Comparison of ENCODE assay signal across 28 mouse cellular contexts in the genomic region with DNA sequence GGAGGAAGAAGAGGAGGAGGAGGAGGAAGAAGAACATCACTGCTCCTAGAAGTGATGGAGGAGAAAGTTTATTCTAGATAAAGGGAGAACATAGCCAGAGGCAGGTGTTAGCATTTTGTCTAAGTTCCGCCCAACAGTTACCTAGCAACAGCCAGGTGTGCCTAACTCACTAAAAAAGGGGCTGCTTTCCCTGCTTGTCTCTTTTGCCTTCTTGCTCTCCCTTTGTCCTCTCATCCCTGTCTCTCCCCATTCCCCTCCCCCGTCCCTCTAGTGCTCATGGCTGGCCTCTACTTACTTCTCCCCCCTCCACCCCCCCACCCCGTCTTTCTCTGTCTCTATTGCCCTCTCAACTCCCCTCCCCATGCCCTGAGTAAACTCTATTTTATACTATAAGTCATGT. TPM values are rescaled to one million over a fixed set of nuclear protein-coding genes. Genes with fewer than 3 reads are reported as not detected.
DNase-seq lines count a peak whose midpoint lies in the region; ATAC-seq and TF ChIP-seq lines count a peak whose summit lies in the region.
"Had no signal": no experiment of that assay in that cellular context is flagged by ENCODE, and none has a peak within 500 bp of the region (broad histone marks: within the 10 kb centered on the region; RNA-seq: fewer than 3 reads in every experiment).

No protein-coding gene starts in this region.

- no peak overlapping the region for H3K4me3 ChIP-seq in hindbrain, embryonic 10.5 days
- H3K4me3 ChIP-seq in hindbrain, embryonic 12.5 days = no peak overlapping the region
- H3K4me3 ChIP-seq in E14TG2a.4 (replicated peaks; ENCODE audit: low read length) = peak overlapping the region; percentile 72
- H3K4me3 ChIP-seq: erythroblast, embryonic 14.5 days; forebrain, embryonic 12.5 days; gastrocnemius, adult 2 months; heart, embryonic 12.5 days; heart, embryonic 15.5 days had no signal

- no peak for TF ChIP-seq CTCF in E14TG2a.4 (conservative IDR thresholded peaks at IDR 0.05; ENCODE audit: low read length)

- no peak for ATAC-seq in hindbrain, embryonic 12.5 days (ENCODE audit: low FRiP score)
- ATAC-seq: forebrain, embryonic 16.5 days; hindbrain, embryonic 16.5 days; inflammation-experienced regulatory T-cells, adult 6 months; intestine, embryonic 16.5 days had no signal

- H3K4me1 ChIP-seq in hindbrain, embryonic 10.5 days (replicated peaks) = peaks cover 28% of the 10 kb centered on the region
- H3K4me1 ChIP-seq in hindbrain, embryonic 12.5 days = peaks cover 11% of the 10 kb centered on the region
- peaks cover 60% of the 10 kb centered on the region for H3K4me1 ChIP-seq in E14TG2a.4 (replicated peaks; ENCODE audit: low read depth, low read length)

- no peaks in the 10 kb centered on the region for H3K36me3 ChIP-seq in hindbrain, embryonic 10.5 days
- no peaks in the 10 kb centered on the region for H3K36me3 ChIP-seq in hindbrain, embryonic 12.5 days
- no peaks in the 10 kb centered on the region for H3K36me3 ChIP-seq in E14TG2a.4 (ENCODE audit: insufficient read depth, low read length)
- H3K36me3 ChIP-seq: embryonic facial prominence, embryonic 10.5 days; embryonic facial prominence, embryonic 13.5 days; forebrain, embryonic 12.5 days; heart, embryonic 12.5 days; heart, embryonic 15.5 days had no signal

- DNase-seq in hindbrain, embryonic 10.5 days (ENCODE audit: low spot score) = no peak
- DNase-seq in ES-CJ7 (ENCODE audit: low read depth, low spot score) = peak; percentile 73
- DNase-seq in ZHBTc4 (ENCODE audit: low read depth, low spot score) = peak; percentile 52
- no peak for DNase-seq in cerebellum, postnatal 10 days
- DNase-seq in retina, embryonic 14.5 days (ENCODE audit: low spot score) = no peak
- DNase-seq: adrenal gland, adult 2 months; adrenal gland, postnatal 14 days; B cell, adult 2 months; cerebellum, adult 2 months; cerebellum, postnatal 36 days; embryo, embryonic 11 days; gastrocnemius, adult 2 months; gastrocnemius, postnatal 14 days; heart, adult 11 months; heart, postnatal 10 days; heart, postnatal 36 days had no signal

- peak overlapping the region; percentile 40 for H3K27ac ChIP-seq in hindbrain, embryonic 10.5 days
- no peak overlapping the region for H3K27ac ChIP-seq in hindbrain, embryonic 12.5 days
- H3K27ac ChIP-seq: gastrocnemius, adult 2 months; heart, embryonic 15.5 days had no signal

- no peak overlapping the region for H3K4me2 ChIP-seq in hindbrain, embryonic 12.5 days (replicated peaks)

- no peak overlapping the region for H3K9ac ChIP-seq in hindbrain, embryonic 12.5 days
- H3K9ac ChIP-seq: heart, embryonic 12.5 days; heart, embryonic 15.5 days had no signal

- 37% methylated on average over 3 of the region's 3 CpGs for WGBS in hindbrain, embryonic 10.5 days
- whole genome bisulfite sequencing in hindbrain, embryonic 12.5 days = 41% methylated on average over 3 of the region's 3 CpGs

- H3K9me3 ChIP-seq in hindbrain, embryonic 10.5 days = no peaks in the 10 kb centered on the region
- H3K9me3 ChIP-seq in hindbrain, embryonic 12.5 days (replicated peaks) = no peaks in the 10 kb centered on the region
- no peaks in the 10 kb centered on the region for H3K9me3 ChIP-seq in E14TG2a.4 (ENCODE audit: low read length)
- H3K9me3 ChIP-seq: embryonic facial prominence, embryonic 10.5 days; embryonic facial prominence, embryonic 13.5 days; forebrain, embryonic 12.5 days; heart, embryonic 12.5 days; heart, embryonic 15.5 days had no signal

- H3K27me3 ChIP-seq in hindbrain, embryonic 10.5 days (ENCODE audit: insufficient read depth, poor library complexity, severe bottlenecking) = no peaks in the 10 kb centered on the region
- no peaks in the 10 kb centered on the region for H3K27me3 ChIP-seq in hindbrain, embryonic 12.5 days
- no peaks in the 10 kb centered on the region for H3K27me3 ChIP-seq in E14TG2a.4 (ENCODE audit: insufficient read depth, low read length)
- H3K27me3 ChIP-seq: embryonic facial prominence, embryonic 13.5 days; forebrain, embryonic 12.5 days; heart, embryonic 12.5 days; heart, embryonic 15.5 days had no signal

RNA-seq across cellular contexts. Expression of gene Gpatch1, which starts 3.9 kb away (rescaled TPM):
- 15.3 and 16.5 TPM in 2 replicates for polyA plus RNA-seq in hindbrain, embryonic 10.5 days (2016; fragmentation: Nextera tagmentation; extraction: Ambion mirVana)
- polyA plus RNA-seq in hindbrain, embryonic 12.5 days (2016; fragmentation: Nextera tagmentation; extraction: Ambion mirVana) = 21.3 and 22.5 TPM in 2 replicates

RNA-seq across cellular contexts. Expression of gene Rhpn2, which starts 11.8 kb away (rescaled TPM):
- 4.0 and 5.7 TPM in 2 replicates for polyA plus RNA-seq in hindbrain, embryonic 10.5 days (2016; fragmentation: Nextera tagmentation; extraction: Ambion mirVana)
- polyA plus RNA-seq in hindbrain, embryonic 12.5 days (2016; fragmentation: Nextera tagmentation; extraction: Ambion mirVana) = 3.8 and 4.0 TPM in 2 replicates

Comparison
In these comparisons a context has a peak if more than half of its experiments do, and no peak if none do; other contexts are left out.
1. DNase-seq: peak in ES-CJ7 (single experiment) and ZHBTc4 (single experiment); none in hindbrain, embryonic 10.5 days (single experiment), cerebellum, postnatal 10 days (0 of 2) and retina, embryonic 14.5 days (single experiment).